Mouse (Mus musculus) CH12.LX (cell line): Measurements from ENCODE around the gene Mrpl52.

Experiments used
- CHD1 ChIP-seq: IDR thresholded peaks from 2 replicates; pipeline ENCODE4 v1.6.1; 2012; ENCODE audit warnings: low read depth, low read length, improper control_type of control experiment, inconsistent platforms
- CTCF ChIP-seq, 2 experiments: IDR thresholded peaks in 1 of 2; conservative IDR thresholded peaks in 1 of 2; 2 replicates each; pipeline ENCODE4 v1.5.1; 2011 to 2012; ENCODE audit warnings: low read depth in 2 of 2, low read length in 2 of 2, improper control_type of control experiment in 1 of 2, inconsistent platforms in 1 of 2, mild to moderate bottlenecking in 1 of 2, moderate library complexity in 1 of 2
- E2F4 ChIP-seq: IDR thresholded peaks from 2 replicates; pipeline ENCODE4 v1.6.1; 2011; ENCODE audit warnings: low read depth, low read length, improper control_type of control experiment; ENCODE audit not compliant: insufficient replicate concordance
- HCFC1 ChIP-seq: IDR thresholded peaks from 2 replicates; pipeline ENCODE4 v1.6.1; 2012; ENCODE audit warnings: low read depth, mild to moderate bottlenecking, inconsistent platforms, low read length, improper control_type of control experiment
- NRF1 ChIP-seq: IDR thresholded peaks from 2 replicates; pipeline ENCODE4 v1.6.1; 2014; ENCODE audit warnings: low read depth, mild to moderate bottlenecking, inconsistent platforms, low read length, improper control_type of control experiment, moderate library complexity
- POLR2A ChIP-seq: IDR thresholded peaks from 2 replicates; pipeline ENCODE4 v1.6.1; 2011; ENCODE audit warnings: low read depth, mild to moderate bottlenecking, improper control_type of control experiment, low read length
- POLR2AphosphoS2 ChIP-seq: IDR thresholded peaks from 2 replicates; pipeline ENCODE4 v1.6.1; 2011; ENCODE audit warnings: low read depth, low read length, improper control_type of control experiment
- SIN3A ChIP-seq: IDR thresholded peaks from 2 replicates; pipeline ENCODE4 v1.6.1; 2012; ENCODE audit warnings: low read length, improper control_type of control experiment, inconsistent platforms
- SMC3 ChIP-seq: IDR thresholded peaks from 2 replicates; pipeline ENCODE4 v1.6.1; 2011; ENCODE audit warnings: low read depth, low read length, improper control_type of control experiment
- USF1 ChIP-seq: IDR thresholded peaks from 2 replicates; pipeline ENCODE4 v1.6.1; 2014; ENCODE audit warnings: low read depth, mild to moderate bottlenecking, inconsistent platforms, low read length, improper control_type of control experiment
- ZC3H11A ChIP-seq: IDR thresholded peaks from 2 replicates; pipeline ENCODE4 v1.6.1; 2012; ENCODE audit warnings: low read depth, mild to moderate bottlenecking, inconsistent platforms, low read length, improper control_type of control experiment
- ZMIZ1 ChIP-seq: IDR thresholded peaks from 2 replicates; pipeline ENCODE4 v1.6.1; 2012; ENCODE audit warnings: low read depth, mild to moderate bottlenecking, inconsistent platforms, low read length, improper control_type of control experiment
- ZNF384 ChIP-seq: IDR thresholded peaks from 2 replicates; pipeline ENCODE4 v1.6.1; 2012; ENCODE audit warnings: low read depth, low read length, improper control_type of control experiment, inconsistent platforms

- TF ChIP-seq POLR2AphosphoS2: no peak
- no peak for TF ChIP-seq CTCF (conservative IDR thresholded peaks at IDR 0.05 in 1 of 2, IDR thresholded peaks at IDR 0.05 in 1 of 2; ENCODE audit: low read depth in 2 of 2, low read length in 2 of 2)
- no peak for TF ChIP-seq HCFC1
- no peak for TF ChIP-seq ZMIZ1
- TF ChIP-seq POLR2A: no peak
- no peak for TF ChIP-seq ZNF384
- no peak for TF ChIP-seq CHD1
- no peak for TF ChIP-seq E2F4
- no peak for TF ChIP-seq SMC3
- no peak for TF ChIP-seq NRF1
- TF ChIP-seq SIN3A: no peak
- no peak for TF ChIP-seq ZC3H11A
- no peak for TF ChIP-seq USF1
Measured at GRCm38 (mm10) chr14:54428421-54428820, 1.7 kb downstream of the Mrpl52 start.
